Mouse (Mus musculus) heart, embryonic 16.5 days (tissue): Measurements from ENCODE around the gene Ak4. TPM values are rescaled to one million over a fixed set of nuclear protein-coding genes. Genes with fewer than 3 reads are reported as not detected.
A peak's percentile ranks its signal among the peaks of the same experiment; 100 is the strongest.

Source experiments
- ATAC-seq: fragments of 200-750 bp; cut with Nextera tagmentation; replicated peaks from 2 replicates; pipeline ENCODE4 v1.8.0; 2017; ENCODE audit warnings: moderate number of reproducible peaks; ENCODE audit not compliant: insufficient read depth, low FRiP score; ENCODE audit errors: extremely low read depth
- H3K27ac ChIP-seq: fragments of 300-500 bp; sonication (generic); 2 replicates; pipeline ENCODE4 v1.5.1; 2014; ENCODE audit warnings: mild to moderate bottlenecking, low read length, control low read depth, moderate library complexity
- H3K27me3 ChIP-seq: fragments of 300-500 bp; sonication (generic); 2 replicates; pipeline ENCODE4 v1.6.1; 2014; ENCODE audit warnings: low read length, mixed read lengths; ENCODE audit not compliant: control insufficient read depth, insufficient read depth
- H3K36me3 ChIP-seq: fragments of 300-500 bp; sonication (generic); 2 replicates; pipeline ENCODE4 v1.6.1; 2014; ENCODE audit not compliant: control insufficient read depth, insufficient read depth
- H3K4me1 ChIP-seq: fragments of 300-500 bp; sonication (generic); 2 replicates; pipeline ENCODE4 v1.6.1; 2014; ENCODE audit warnings: low read length, mixed read lengths; ENCODE audit not compliant: control insufficient read depth, insufficient read depth
- H3K4me2 ChIP-seq: fragments of 300-500 bp; sonication (generic); 2 replicates; pipeline ENCODE4 v1.6.1; 2014; ENCODE audit warnings: low read depth, mild to moderate bottlenecking, control low read depth, low read length
- H3K4me3 ChIP-seq: fragments of 300-500 bp; sonication (generic); 2 replicates; pipeline ENCODE4 v1.5.1; 2014; ENCODE audit warnings: mild to moderate bottlenecking, control low read depth, low read length
- H3K9ac ChIP-seq: fragments of 300-500 bp; sonication (generic); 2 replicates; pipeline ENCODE4 v1.6.1; 2014; ENCODE audit warnings: low read length, control low read depth
- H3K9me3 ChIP-seq: fragments of 300-500 bp; sonication (generic); replicated peaks from 2 replicates; pipeline ENCODE4 v1.6.1; 2016; ENCODE audit warnings: low read length; ENCODE audit not compliant: control insufficient read depth
- WGBS: fragments of 180-500 bp; shearing (Covaris S2); extraction: QIAGEN DNeasy Blood & Tissue Kit; methylation state at CpG from one replicate; pipeline ENCODE4 v1.1.7; 2014; 5-methylcytosine and 5-hydroxymethylcytosine counted together
- polyA plus RNA-seq: library from polyadenylated mRNA; unstranded; fragments of >200 nt; fragmentation: Nextera tagmentation; extraction: Ambion mirVana; gene quantifications from 2 replicates; pipeline ENCODE4 v1.2.1, GENCODE M21; 2015

The Ak4 gene
- polyA plus RNA-seq, 1 experiment from 2014 or later: 23.6 TPM

- WGBS: 4% methylated on average over 10 of the region's 10 CpGs
- Histone ChIP-seq H3K27ac (no peak overlapping the region), H3K27me3 (peaks cover 7% of the 10 kb centered on the region; the same call in 1 of the 2 replicates), H3K36me3 (no peaks in the 10 kb centered on the region), H3K4me1 (peaks cover 8% of the 10 kb centered on the region), H3K9ac (peak overlapping the region; percentile 60), H3K4me2 (peak overlapping the region; percentile 91), H3K4me3 (peak overlapping the region; percentile 49), H3K9me3 (no peaks in the 10 kb centered on the region)
- no peak for ATAC-seq
Measured at GRCm38 (mm10) chr4:101508431-101508830, 89.4 kb downstream of the Ak4 start.

- 0 out of 2 replicates have a peak, but pooled peaks have one; percentile 29 for ATAC-seq
Measured at GRCm38 (mm10) chr4:101508851-101509577, 89.9 kb downstream of the Ak4 start.

GRCm38 (mm10) chr4:101510111-101510903 lies 91.2 kb downstream of the Ak4 start:
- Histone ChIP-seq H3K4me3 (no peak overlapping the region), H3K4me1 (peaks cover 8% of the 10 kb centered on the region), H3K27ac (peak overlapping the region; percentile 31; the same call in 1 of the 2 replicates), H3K4me2 (no peak overlapping the region; the same call in 1 of the 2 replicates), H3K36me3 (no peaks in the 10 kb centered on the region), H3K9me3 (no peaks in the 10 kb centered on the region), H3K27me3 (peaks cover 7% of the 10 kb centered on the region; the same call in 1 of the 2 replicates), H3K9ac (no peak overlapping the region)
- WGBS: 75% methylated on average over 8 of the region's 8 CpGs
- no peak for ATAC-seq

More at GRCm38 (mm10) chr4:101508851-101509577, 89.9 kb downstream of the Ak4 start:
- Histone ChIP-seq H3K4me3 (peak overlapping the region; percentile 49), H3K9ac (peak overlapping the region; percentile 60), H3K4me2 (peak overlapping the region; percentile 91), H3K4me1 (peaks cover 8% of the 10 kb centered on the region), H3K27me3 (peaks cover 7% of the 10 kb centered on the region; the same call in 1 of the 2 replicates), H3K36me3 (no peaks in the 10 kb centered on the region), H3K27ac (no peak overlapping the region), H3K9me3 (no peaks in the 10 kb centered on the region)
- 10% methylated on average over 30 of the region's 30 CpGs for WGBS

- H3K27ac ChIP-seq: no peak overlapping the region
- 73% methylated on average over 5 of the region's 5 CpGs for WGBS
- no peak for ATAC-seq
Measured at GRCm38 (mm10) chr4:101510904-101511210, 91.8 kb downstream of the Ak4 start.

GRCm38 (mm10) chr4:101511768-101512521 lies 92.9 kb downstream of the Ak4 start:
- Histone ChIP-seq H3K27me3 (peaks cover 7% of the 10 kb centered on the region; the same call in 1 of the 2 replicates), H3K4me1 (peaks cover 8% of the 10 kb centered on the region), H3K36me3 (no peaks in the 10 kb centered on the region), H3K27ac (no peak overlapping the region), H3K9ac (no peak overlapping the region), H3K9me3 (no peaks in the 10 kb centered on the region), H3K4me2 (no peak overlapping the region), H3K4me3 (no peak overlapping the region)
- 88% methylated on average over 5 of the region's 5 CpGs for WGBS
- ATAC-seq: no peak

More at GRCm38 (mm10) chr4:101510904-101511210, 91.8 kb downstream of the Ak4 start:
- Histone ChIP-seq H3K27me3 (peaks cover 7% of the 10 kb centered on the region; the same call in 1 of the 2 replicates), H3K36me3 (no peaks in the 10 kb centered on the region), H3K4me2 (no peak overlapping the region), H3K9ac (no peak overlapping the region), H3K4me1 (peaks cover 8% of the 10 kb centered on the region), H3K9me3 (no peaks in the 10 kb centered on the region), H3K4me3 (no peak overlapping the region)

- Histone ChIP-seq H3K9me3 (no peaks in the 10 kb centered on the region), H3K27ac (no peak overlapping the region), H3K4me3 (no peak overlapping the region), H3K27me3 (peaks cover 7% of the 10 kb centered on the region; the same call in 1 of the 2 replicates), H3K4me2 (no peak overlapping the region), H3K36me3 (no peaks in the 10 kb centered on the region), H3K9ac (no peak overlapping the region), H3K4me1 (peaks cover 8% of the 10 kb centered on the region)
- no peak for ATAC-seq
- WGBS: 86% methylated on average over 3 of the region's 3 CpGs
Measured at GRCm38 (mm10) chr4:101513251-101513650, 94.2 kb downstream of the Ak4 start.

- Histone ChIP-seq H3K27me3 (no peaks in the 10 kb centered on the region), H3K9me3 (no peaks in the 10 kb centered on the region), H3K36me3 (no peaks in the 10 kb centered on the region), H3K9ac (no peak overlapping the region), H3K4me2 (no peak overlapping the region), H3K27ac (no peak overlapping the region), H3K4me1 (no peaks in the 10 kb centered on the region), H3K4me3 (no peak overlapping the region)
- WGBS: 94% methylated on average over 14 of the region's 14 CpGs
- no peak for ATAC-seq
Measured at GRCm38 (mm10) chr4:101515853-101516252, 96.8 kb downstream of the Ak4 start.
